Mouse (Mus musculus): ENCODE measurements around the gene Wbp1l. TPM values are rescaled to one million over a fixed set of nuclear protein-coding genes. Genes with fewer than 3 reads are reported as not detected.
"Not testable (repeated sequence)": the region's sequence is repeated elsewhere in the genome, so short reads cannot be mapped to it uniquely, and the experiment has no call there.

Wbp1l gene
- polyA plus RNA-seq, 1 experiment from 2014 or later, result 40.7 TPM

DNA sequence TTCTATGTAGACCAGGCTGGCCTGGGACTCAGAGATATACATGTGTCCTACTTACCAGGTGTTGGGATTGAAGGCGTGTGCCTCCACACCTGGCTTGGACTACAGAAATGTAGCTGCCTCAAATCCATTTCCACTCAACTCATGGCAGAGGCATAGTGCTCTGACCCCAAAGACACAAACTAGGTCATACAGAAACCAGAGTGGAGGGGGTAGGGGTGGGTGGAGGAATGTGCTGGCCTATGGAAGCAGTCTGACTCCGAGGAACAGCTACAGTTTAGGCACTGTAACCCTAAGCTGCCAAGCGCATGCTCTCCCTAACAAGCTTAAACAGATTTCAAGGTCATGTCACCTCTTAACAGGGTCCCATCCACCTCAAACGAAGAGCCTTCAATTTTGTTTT is 35.3 kb upstream of the Wbp1l start:
- no peak for ATAC-seq (replicated peaks; ENCODE audit: low FRiP score)
- Histone ChIP-seq H3K27ac (ENCODE audit: low read depth, low read length) (no peak overlapping the region), H3K27me3 (replicated peaks; ENCODE audit: control insufficient read depth, insufficient read depth, low read length) (no peaks in the 10 kb centered on the region), H3K4me3 (ENCODE audit: low read depth, low read length) (no peak overlapping the region), H3K4me1 (replicated peaks; ENCODE audit: control insufficient read depth, insufficient read depth, low read length) (no peaks in the 10 kb centered on the region), H3K9me3 (ENCODE audit: control insufficient read depth, low read length) (no peaks in the 10 kb centered on the region), H3K4me2 (no peak overlapping the region), H3K36me3 (ENCODE audit: control insufficient read depth, insufficient read depth, low read length) (0 out of 2 replicates have a peak, but pooled peaks cover 2% of the 10 kb centered on the region), H3K9ac (ENCODE audit: low read depth, low read length) (no peak overlapping the region)
- WGBS, result 78% methylated on average over 4 of the region's 4 CpGs
- DNase-seq (ENCODE audit: low spot score), result no peak

- H3K27ac ChIP-seq (ENCODE audit: low read depth, low read length), result no peak overlapping the region
- H3K36me3 ChIP-seq (ENCODE audit: control insufficient read depth, insufficient read depth, low read length), result 0 out of 2 replicates have a peak, but pooled peaks cover 2% of the 10 kb centered on the region
- no peaks in the 10 kb centered on the region for H3K4me1 ChIP-seq (replicated peaks; ENCODE audit: control insufficient read depth, insufficient read depth, low read length)
- no peak overlapping the region for H3K4me2 ChIP-seq
- no peak for ATAC-seq (replicated peaks; ENCODE audit: low FRiP score)
- no peaks in the 10 kb centered on the region for H3K27me3 ChIP-seq (replicated peaks; ENCODE audit: control insufficient read depth, insufficient read depth, low read length)
- H3K4me3 ChIP-seq (ENCODE audit: low read depth, low read length), result no peak overlapping the region
- no peaks in the 10 kb centered on the region for H3K9me3 ChIP-seq (ENCODE audit: control insufficient read depth, low read length)
- DNase-seq (ENCODE audit: low spot score), result no peak
- 77% methylated on average over 14 of the region's 14 CpGs for WGBS
- H3K9ac ChIP-seq (ENCODE audit: low read depth, low read length), result no peak overlapping the region
Observed at GRCm38 (mm10) chr19:46564043-46564462, 34.8 kb upstream of the Wbp1l start.

- ATAC-seq (replicated peaks; ENCODE audit: low FRiP score); H3K36me3 ChIP-seq (ENCODE audit: control insufficient read depth, insufficient read depth, low read length); DNase-seq (ENCODE audit: low spot score); H3K27ac ChIP-seq (ENCODE audit: low read depth, low read length); H3K4me2 ChIP-seq; H3K9ac ChIP-seq (ENCODE audit: low read depth, low read length); H3K27me3 ChIP-seq (replicated peaks; ENCODE audit: control insufficient read depth, insufficient read depth, low read length); H3K9me3 ChIP-seq (ENCODE audit: control insufficient read depth, low read length): not testable (repeated sequence)
- H3K4me3 ChIP-seq (ENCODE audit: low read depth, low read length), result 0 out of 2 replicates have a peak overlapping the region, but pooled peaks have one; percentile 82
- peaks cover 21% of the 10 kb centered on the region for H3K4me1 ChIP-seq (replicated peaks; ENCODE audit: control insufficient read depth, insufficient read depth, low read length)
- 74% methylated on average over 3 of the region's 3 CpGs for WGBS
Observed at GRCm38 (mm10) chr19:46571211-46571877, 27.5 kb upstream of the Wbp1l start.

DNA sequence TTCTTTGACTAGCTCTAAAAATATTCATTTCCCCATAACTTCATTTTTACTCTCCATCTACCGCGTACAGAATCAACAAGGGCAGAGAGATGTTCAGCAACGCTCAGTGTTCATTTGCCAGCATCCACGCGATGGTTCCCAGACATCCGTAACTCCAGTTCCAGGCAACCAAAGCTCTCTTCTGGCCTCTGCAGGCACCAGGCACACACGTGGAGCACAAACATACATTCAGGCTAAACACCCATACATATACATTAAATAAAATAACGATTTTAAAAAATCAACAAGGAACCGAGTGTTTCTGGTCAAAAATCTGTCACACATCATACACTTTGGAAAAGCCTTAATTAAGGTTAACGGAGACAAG is 27.0 kb upstream of the Wbp1l start:
- Histone ChIP-seq H3K9ac (ENCODE audit: low read depth, low read length) (no peak overlapping the region), H3K9me3 (ENCODE audit: control insufficient read depth, low read length) (no peaks in the 10 kb centered on the region), H3K4me3 (ENCODE audit: low read depth, low read length) (peak overlapping the region; percentile 82), H3K27ac (ENCODE audit: low read depth, low read length) (no peak overlapping the region), H3K27me3 (replicated peaks; ENCODE audit: control insufficient read depth, insufficient read depth, low read length) (no peaks in the 10 kb centered on the region), H3K36me3 (ENCODE audit: control insufficient read depth, insufficient read depth, low read length) (no peaks in the 10 kb centered on the region), H3K4me1 (replicated peaks; ENCODE audit: control insufficient read depth, insufficient read depth, low read length) (peaks cover 21% of the 10 kb centered on the region), H3K4me2 (peak overlapping the region; percentile 96)
- DNase-seq (ENCODE audit: low spot score) (no peak), ATAC-seq (replicated peaks; ENCODE audit: low FRiP score) (no peak)
- WGBS, result 42% methylated on average over 10 of the region's 10 CpGs

GRCm38 (mm10) chr19:46572548-46572947 is 26.3 kb upstream of the Wbp1l start:
- Histone ChIP-seq H3K36me3 (ENCODE audit: control insufficient read depth, insufficient read depth, low read length) (no peaks in the 10 kb centered on the region), H3K27me3 (replicated peaks; ENCODE audit: control insufficient read depth, insufficient read depth, low read length) (no peaks in the 10 kb centered on the region), H3K4me2 (peak overlapping the region; percentile 96), H3K9me3 (ENCODE audit: control insufficient read depth, low read length) (no peaks in the 10 kb centered on the region), H3K27ac (ENCODE audit: low read depth, low read length) (peak overlapping the region; percentile 50; the same call in 1 of the 2 replicates), H3K4me3 (ENCODE audit: low read depth, low read length) (peak overlapping the region; percentile 82), H3K4me1 (replicated peaks; ENCODE audit: control insufficient read depth, insufficient read depth, low read length) (peaks cover 21% of the 10 kb centered on the region), H3K9ac (ENCODE audit: low read depth, low read length) (peak overlapping the region; percentile 67)
- DNase-seq (ENCODE audit: low spot score), result peak; percentile 45
- WGBS, result 1% methylated on average over 17 of the region's 17 CpGs
- peak; percentile 28; the same call in 1 of the 2 replicates for ATAC-seq (replicated peaks; ENCODE audit: low FRiP score)

DNA sequence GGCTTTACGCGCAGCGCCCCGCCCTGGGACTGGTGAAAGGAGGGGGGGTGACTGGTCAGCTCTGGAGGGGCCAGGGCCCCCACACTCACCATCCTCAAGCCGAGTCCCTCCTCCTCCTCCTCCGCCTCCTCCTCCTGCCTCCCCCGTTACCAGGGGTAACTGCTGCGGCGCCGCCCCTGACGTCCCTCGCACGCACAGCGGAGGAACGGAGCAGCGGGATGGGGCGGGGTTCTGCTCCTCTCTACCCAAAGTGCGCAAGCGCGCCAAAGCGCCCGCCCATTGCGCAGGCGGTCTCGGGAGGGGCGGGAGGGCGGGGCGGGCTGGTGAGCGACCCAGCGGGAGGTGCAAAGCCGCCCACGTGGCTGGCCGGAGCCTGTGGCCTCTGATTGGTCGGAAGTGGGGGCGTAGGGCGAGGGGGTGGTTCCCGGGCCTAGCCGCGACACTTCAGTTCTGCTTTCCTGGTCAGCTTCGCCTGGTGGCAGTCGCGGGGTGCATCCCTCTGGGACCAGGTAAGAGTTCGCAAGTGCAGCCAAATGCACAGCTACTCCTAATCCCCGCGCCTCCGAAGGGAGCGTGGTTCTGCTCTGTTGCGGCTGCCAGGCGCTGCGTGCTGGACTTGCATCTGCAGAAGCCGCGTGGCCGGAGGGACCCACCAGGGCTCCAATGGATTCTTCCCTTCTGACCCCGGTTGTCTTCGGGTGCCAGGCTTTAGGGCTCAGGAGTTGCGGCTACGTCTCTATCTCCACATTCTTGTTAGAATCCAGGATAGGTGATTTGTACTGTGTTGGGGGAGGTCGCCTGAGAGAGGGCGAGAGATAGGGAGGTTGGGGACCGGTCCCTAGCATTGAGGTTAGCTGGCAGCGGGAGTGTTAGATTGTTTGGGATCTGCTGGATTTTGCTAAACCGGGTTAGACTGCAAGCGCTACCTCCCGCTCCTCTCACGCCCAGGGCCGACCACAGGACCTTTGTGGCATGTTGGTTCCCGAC is 25.6 kb upstream of the Wbp1l start, which contains the start of the genes Arl3 and Sfxn2:
TSS of gene Arl3 (minus strand) at position 248 of the 987 bp plus-strand sequence.
TSS of gene Sfxn2 (plus strand) at position 415 of the 987 bp plus-strand sequence.
- H3K4me2 ChIP-seq, result peak within 1 kb of the TSS; percentile 96
- H3K4me1 ChIP-seq (replicated peaks; ENCODE audit: control insufficient read depth, insufficient read depth, low read length), result peaks cover 21% of the 10 kb centered on the region
- ATAC-seq (replicated peaks; ENCODE audit: low FRiP score) (peak; percentile 95), DNase-seq (ENCODE audit: low spot score) (peak; percentile 97)
- H3K36me3 ChIP-seq (ENCODE audit: control insufficient read depth, insufficient read depth, low read length), result no peaks in the 10 kb centered on the region
- no peaks in the 10 kb centered on the region for H3K27me3 ChIP-seq (replicated peaks; ENCODE audit: control insufficient read depth, insufficient read depth, low read length)
- peak within 1 kb of the TSS; percentile 74 for H3K9ac ChIP-seq (ENCODE audit: low read depth, low read length)
- peak within 1 kb of the TSS; percentile 82 for H3K4me3 ChIP-seq (ENCODE audit: low read depth, low read length)
- H3K9me3 ChIP-seq (ENCODE audit: control insufficient read depth, low read length), result no peaks in the 10 kb centered on the region
- H3K27ac ChIP-seq (ENCODE audit: low read depth, low read length), result peak within 1 kb of the TSS; percentile 76
- WGBS, result under 1% methylated on average over 65 of the region's 67 CpGs

DNA sequence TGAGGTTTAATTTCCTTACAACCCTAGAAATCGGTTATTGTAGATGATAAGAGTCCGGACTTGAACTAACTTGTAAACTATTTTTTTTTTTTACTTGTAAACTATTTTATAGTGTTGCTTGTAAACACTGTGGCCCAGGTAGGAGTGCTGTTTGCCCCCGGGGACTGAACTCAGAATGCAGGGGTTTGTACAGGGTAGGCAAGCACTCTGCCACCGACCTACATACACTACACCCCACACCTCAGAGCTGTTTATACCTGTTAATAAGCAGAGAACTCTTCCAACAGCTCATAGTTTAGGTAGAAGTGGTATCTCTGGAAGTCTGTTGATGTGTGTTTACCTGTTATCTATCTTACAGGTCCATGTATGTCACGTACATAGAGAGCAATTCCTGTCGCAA is 24.9 kb upstream of the Wbp1l start:
- 39% methylated on average over 6 of the region's 6 CpGs for WGBS
- peak overlapping the region; percentile 74 for H3K9ac ChIP-seq (ENCODE audit: low read depth, low read length)
- peak overlapping the region; percentile 76; the same call in 1 of the 2 replicates for H3K27ac ChIP-seq (ENCODE audit: low read depth, low read length)
- H3K9me3 ChIP-seq (ENCODE audit: control insufficient read depth, low read length), result no peaks in the 10 kb centered on the region
- H3K4me2 ChIP-seq, result peak overlapping the region; percentile 96
- no peaks in the 10 kb centered on the region for H3K27me3 ChIP-seq (replicated peaks; ENCODE audit: control insufficient read depth, insufficient read depth, low read length)
- no peaks in the 10 kb centered on the region for H3K36me3 ChIP-seq (ENCODE audit: control insufficient read depth, insufficient read depth, low read length)
- DNase-seq (ENCODE audit: low spot score) (no peak), ATAC-seq (replicated peaks; ENCODE audit: low FRiP score) (no peak)
- peaks cover 25% of the 10 kb centered on the region for H3K4me1 ChIP-seq (replicated peaks; ENCODE audit: control insufficient read depth, insufficient read depth, low read length)
- peak overlapping the region; percentile 82 for H3K4me3 ChIP-seq (ENCODE audit: low read depth, low read length)

DNA sequence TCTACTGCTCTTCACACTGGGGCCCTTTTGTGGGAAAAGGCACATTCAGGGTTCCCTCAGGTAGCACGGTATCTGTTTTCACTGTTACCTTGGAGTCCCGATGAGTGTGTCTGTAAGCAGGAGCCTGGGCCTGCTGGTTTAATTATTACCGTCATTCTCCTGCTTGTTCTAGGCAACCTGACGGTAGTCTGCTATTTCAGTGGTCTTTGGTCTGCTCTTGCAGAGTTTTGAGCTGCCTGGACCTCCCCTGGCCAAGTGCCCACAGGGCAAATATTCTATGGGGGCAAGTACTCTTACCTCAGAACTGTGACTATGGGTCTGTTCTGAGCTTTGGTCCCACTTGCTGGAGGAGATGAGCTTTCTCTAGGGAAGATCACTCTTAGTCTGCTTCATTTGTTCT is 23.7 kb upstream of the Wbp1l start:
- Histone ChIP-seq H3K9ac (ENCODE audit: low read depth, low read length) (no peak overlapping the region), H3K36me3 (ENCODE audit: control insufficient read depth, insufficient read depth, low read length) (no peaks in the 10 kb centered on the region), H3K4me2 (peak overlapping the region; percentile 96), H3K4me3 (ENCODE audit: low read depth, low read length) (0 out of 2 replicates have a peak overlapping the region, but pooled peaks have one; percentile 0), H3K27ac (ENCODE audit: low read depth, low read length) (peak overlapping the region; percentile 49; the same call in 1 of the 2 replicates), H3K4me1 (replicated peaks; ENCODE audit: control insufficient read depth, insufficient read depth, low read length) (peaks cover 25% of the 10 kb centered on the region), H3K27me3 (replicated peaks; ENCODE audit: control insufficient read depth, insufficient read depth, low read length) (no peaks in the 10 kb centered on the region), H3K9me3 (ENCODE audit: control insufficient read depth, low read length) (no peaks in the 10 kb centered on the region)
- ATAC-seq (replicated peaks; ENCODE audit: low FRiP score) (no peak), DNase-seq (ENCODE audit: low spot score) (no peak)
- 49% methylated on average over 4 of the region's 4 CpGs for WGBS

Measured in liver, embryonic 11.5 days (tissue).